Mouse (Mus musculus) heart, postnatal 4 days (tissue): ENCODE data around the gene Telo2. TPM values are rescaled to one million over a fixed set of nuclear protein-coding genes. Genes with fewer than 3 reads are reported as not detected.

Source experiments
- DNase-seq: peaks from one replicate; pipeline ENCODE4 v3.0.0; 2021
- total RNA-seq, 2 experiments: library from RNA; stranded (reverse); gene quantifications; 2 replicates each; pipeline ENCODE4 v1.2.3; 2021

Gene Telo2
- total RNA-seq, 2 experiments from 2014 or later = 16.4 to 17.5 TPM

DNA sequence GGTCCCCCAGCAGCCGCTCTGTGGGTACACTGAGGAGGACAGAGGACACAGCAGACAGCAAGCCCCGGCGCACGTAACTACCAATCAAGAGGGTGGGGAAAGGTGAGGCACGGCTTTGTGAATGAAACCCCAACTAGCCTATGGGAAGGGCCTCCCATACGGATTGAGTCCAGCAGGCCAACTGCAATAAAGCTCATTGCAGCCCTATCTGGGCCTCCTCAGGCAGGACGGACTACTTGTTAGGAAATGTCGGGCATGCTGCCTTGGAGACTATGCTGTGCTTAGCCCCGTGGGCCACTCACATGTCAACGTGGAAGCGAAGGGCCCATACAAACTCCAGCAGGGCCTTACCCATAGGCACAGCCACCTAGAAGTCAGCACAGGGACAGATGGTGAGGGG, 14.4 kb downstream of the Telo2 start:
- no peak for DNase-seq

DNA sequence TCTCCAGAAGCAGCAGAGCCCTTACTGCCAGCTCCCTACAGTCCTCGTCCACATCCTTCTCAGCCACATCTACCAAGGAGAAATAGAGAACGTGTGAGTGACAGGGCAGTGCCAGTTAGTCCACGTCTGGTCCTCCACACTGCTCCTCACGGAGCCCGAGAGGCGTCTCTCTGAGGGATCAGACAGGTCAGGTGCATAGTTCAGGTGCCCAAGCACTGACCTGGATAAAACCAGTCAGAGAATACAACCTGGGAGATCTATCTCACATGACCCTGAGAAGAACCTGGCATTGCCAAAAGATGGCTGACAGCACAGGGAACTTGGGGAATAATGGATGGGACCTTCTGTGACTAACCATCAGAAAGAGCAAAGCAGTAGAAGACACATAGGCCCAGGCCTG, 15.7 kb downstream of the Telo2 start:
- DNase-seq = no peak

GRCm38 (mm10) chr17:25096221-25096620, 19.5 kb downstream of the Telo2 start:
- DNase-seq = no peak

DNA sequence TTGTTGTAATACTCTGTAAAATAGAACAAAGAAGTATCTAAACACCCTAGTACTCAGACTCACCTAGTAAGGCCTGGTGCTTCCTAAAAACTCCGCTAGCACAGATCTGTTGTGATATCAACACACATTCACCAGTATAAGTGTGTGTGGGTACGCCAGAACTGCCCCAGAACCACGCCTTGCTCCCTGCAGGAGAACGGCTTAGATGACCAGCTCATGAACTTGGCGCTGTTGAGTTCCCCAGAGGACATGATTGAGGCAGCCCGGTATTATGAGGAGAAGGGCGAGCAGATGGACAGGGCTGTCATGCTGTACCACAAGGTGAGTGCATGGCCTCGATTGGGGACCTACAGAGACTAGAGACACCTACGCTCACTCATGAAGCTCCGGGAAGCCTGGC, 25.3 kb downstream of the Telo2 start:
- no peak for DNase-seq

DNA sequence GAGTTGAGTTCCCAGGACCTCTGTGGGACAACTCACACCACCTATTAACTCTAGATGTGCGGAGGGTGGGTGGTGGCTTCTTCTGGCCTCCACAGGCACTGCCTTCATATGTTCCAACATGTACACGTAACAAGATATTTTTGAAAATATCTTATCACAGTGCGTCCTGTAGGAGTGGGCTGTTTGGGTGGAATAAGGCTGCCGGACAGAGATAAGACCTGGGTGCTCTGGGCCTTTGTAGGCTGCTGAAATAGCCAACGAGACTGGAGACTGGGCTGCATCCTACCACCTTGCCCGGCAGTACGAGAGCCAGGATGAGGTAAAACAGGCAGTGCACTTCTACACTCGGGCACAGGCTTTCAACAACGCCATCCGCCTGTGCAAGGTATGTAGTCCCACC, 26.6 kb downstream of the Telo2 start:
- DNase-seq = no peak

DNA sequence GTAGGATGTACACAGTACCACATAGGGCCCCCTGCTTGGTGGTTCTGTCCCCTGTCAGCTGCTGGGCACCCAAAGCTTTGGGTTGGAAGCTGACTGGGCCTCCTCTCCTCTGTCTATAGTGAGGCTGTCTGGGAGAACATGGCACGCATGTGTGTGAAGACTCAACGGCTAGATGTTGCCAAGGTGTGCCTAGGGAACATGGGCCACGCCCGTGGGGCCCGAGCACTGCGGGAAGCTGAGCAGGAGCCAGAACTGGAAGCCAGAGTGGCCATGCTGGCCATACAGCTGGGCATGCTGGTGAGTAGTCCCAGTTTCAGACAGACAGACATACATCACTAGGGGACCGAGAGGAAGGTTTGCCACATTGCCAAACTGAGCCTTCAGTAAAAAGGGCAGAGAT, 29.0 kb downstream of the Telo2 start:
- no peak for DNase-seq

DNA sequence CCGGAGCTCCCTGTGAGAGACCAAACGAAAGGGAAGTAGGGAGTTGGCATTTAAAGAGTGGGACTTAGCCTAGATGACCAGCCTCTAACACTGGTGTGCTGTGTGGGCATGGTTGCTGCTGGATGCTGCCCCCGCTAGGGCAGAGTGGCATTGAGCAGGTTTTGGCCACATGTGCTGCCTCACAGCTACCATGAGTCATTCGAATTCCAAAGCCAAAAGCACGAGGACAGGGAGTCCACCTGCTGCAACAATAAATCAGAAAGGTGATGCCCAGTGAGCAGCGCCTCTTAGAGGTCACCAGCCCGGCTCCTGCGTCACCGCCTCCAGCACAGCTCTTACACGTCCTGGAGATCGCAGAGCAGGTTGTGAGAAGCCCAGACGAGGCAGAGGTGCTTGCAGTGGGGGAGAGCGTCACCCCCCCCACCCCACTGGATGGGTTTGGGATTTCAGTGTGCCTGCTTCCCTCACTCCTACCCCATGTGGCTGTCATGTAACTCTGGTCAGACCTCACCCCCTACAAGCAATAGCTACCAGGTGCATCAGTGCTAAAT, 30.9 kb downstream of the Telo2 start:
- DNase-seq = no peak

DNA sequence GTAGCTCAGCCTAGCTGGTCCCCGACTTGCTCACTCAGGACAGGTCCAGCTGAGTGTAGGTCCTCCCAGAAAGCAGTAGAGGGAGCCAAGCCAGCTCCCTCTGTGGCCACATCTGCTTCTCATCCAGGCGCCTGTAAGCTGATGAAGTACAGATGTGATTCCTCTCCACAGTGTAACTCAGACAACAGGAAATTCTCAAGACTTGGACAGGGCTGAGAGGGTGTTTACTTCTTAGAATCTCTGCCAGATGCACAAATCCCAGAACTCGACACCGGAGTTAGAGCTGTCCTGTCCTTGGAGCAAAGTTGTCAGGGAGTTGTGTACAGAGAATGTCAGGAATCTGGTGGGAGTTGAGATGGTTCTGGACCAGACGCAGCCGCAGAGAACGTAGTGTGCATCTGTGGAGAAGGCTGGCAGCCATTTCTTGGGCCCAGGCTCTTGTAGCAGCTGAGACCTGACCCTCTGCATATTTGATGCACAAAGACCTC, 32.3 kb downstream of the Telo2 start, which contains the start of gene Tmem204:
Gene Tmem204, minus strand, starts transcription at position 148 of the 488 bp plus-strand sequence.
- DNase-seq = peak; percentile 76

DNA sequence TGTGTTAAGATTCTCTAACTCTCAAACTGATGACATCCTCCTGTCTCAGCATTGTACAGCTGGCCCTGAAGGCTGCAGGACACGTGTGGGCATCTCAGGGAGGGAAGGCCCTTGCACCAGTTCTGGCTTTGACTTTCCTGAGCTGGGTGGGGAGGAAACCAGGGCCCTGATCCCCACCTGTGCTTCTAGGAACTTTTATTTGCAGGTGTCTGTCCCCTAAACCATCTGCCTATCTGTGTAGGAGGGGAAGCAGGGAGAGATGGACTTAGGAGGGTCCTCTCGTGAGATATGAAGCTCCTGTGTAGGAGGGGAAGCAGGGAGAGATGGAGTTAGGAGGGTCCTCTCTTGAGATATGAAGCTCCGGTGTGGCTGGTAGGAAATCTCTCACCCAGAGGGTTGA, 32.9 kb downstream of the Telo2 start:
- DNase-seq = no peak

DNA sequence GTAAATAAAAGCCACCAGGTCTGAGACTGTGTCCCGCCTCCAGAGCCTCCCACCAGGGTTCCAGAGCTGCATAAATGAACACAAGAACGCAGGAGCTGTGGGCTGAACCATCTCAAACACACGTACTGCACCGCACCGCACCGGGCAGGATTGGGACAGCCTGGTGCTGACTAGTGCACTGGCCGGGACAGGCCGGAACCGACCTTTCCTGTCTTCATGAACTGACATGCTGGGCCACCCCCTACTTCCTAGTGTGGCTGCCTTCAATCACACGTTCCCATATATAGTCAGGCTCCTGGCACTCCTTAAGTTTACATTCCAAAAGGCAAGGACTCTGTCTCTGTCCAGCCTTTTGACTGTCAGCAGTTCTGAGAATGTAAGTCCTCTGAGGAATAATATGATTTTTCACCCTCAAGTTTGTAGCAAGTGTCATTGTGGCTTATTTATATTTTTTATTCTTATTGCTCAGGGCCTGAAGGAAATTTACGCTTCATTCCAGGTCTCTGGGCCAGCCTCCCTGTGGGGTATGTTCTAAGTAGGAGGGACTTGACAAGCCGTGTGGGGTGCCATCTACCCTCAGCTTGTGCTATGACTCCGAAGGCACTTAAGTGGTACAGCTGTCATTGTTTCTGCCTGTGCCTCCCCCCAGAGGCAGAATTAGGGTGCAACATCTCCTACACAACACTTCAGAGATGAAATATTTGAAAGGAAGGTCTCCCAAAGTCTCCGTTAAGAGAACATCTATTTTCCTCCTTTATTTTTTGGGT, 33.5 kb downstream of the Telo2 start:
- DNase-seq = peak; percentile 53

DNA sequence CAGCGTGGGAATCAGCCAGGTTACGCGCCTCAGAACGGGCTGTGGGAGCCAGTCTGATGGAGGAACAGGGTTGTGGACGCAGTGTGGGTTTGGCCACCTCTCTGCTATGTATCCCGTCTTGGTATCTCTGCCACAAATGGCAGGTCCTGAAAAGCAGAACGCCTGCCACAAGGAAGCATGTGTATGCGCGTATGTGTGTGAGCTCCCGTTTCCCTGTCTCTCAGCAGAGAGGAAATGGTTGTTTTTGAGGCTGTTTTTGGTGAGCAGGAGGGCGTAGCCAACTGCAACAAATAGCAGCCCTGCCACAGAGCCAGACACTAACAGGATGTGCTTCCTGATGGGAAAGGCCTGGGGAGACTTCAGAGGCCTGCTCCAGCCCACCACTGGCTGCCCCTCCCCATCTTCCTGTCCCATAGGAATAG, 34.8 kb downstream of the Telo2 start:
- peak; percentile 65 for DNase-seq

DNA sequence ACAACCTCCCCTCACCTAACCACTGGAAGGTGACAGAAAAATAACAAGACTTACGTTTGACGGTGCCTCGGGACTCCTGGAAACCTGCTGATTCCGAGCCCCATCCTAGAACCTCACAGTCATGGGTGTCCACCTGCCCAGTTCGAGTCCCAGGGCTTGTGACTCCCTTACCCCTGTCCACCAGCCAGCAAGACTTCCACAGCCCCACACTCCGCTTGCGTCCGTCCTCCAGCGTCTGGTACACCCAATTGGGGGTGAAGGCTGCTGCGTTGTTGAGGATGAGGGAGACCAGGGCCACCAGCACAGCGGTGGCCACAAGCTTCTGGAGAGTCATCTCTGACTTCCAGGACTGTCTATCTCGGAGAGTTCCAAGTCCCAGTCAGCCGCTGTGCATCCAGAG, 35.6 kb downstream of the Telo2 start:
- no peak for DNase-seq

DNA sequence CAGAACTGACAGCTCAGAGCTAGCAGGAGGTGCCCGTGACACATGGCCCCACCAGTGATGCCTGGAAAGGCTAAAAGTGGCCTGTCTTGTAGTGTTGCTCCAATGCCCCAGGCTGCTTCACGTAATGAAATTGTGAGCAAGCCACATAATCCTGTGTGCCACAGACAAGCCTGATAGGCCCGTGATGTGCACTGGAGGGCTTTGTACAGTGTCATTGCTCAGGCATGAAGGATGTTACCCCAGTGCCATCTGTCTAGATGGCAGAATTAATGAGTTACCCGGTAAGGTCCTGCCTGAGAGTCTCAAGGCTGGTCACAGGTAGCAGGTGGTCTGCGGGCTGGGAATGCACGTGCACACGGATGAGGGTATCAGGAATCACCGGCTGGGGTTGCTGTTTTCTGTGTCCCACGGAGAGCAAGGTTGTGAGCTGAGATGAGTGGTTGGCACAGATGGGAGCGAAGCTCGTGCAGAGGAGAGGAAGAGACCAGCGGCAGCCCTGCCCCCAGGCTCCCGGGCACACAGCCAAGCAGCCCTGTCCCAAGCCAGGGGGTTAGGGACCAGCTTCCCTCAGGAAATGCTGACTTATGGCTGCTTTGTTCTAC, 37.9 kb downstream of the Telo2 start:
- peak; percentile 89 for DNase-seq

- no peak for DNase-seq
Measured at GRCm38 (mm10) chr17:25076906-25077305, 38.9 kb downstream of the Telo2 start.

GRCm38 (mm10) chr17:25068690-25069089, 47.1 kb downstream of the Telo2 start:
- DNase-seq = no peak

- peak; percentile 49 for DNase-seq
Measured at GRCm38 (mm10) chr17:25067442-25067851, 48.3 kb downstream of the Telo2 start.

- DNase-seq = no peak
Measured at GRCm38 (mm10) chr17:25066595-25066994, 49.2 kb downstream of the Telo2 start.

DNA sequence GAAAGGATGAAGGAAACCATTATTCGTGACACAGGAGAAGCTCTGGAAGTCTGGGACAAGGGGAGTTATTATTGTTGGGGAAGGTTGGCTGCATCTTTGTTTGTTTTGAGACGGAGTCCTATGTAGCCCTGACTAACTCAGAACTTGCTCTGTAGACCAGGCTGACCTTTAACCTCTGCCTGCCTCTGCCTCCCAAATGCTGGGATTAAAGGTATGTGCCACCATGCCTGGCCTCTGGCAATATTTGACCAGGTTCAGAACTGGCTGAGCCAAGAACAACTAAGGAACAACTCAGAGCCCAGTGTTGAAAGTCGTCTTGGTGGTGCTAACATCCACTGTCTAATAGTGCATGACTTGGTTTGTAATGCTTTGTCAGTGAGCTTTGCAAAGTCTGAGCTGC, 50.6 kb downstream of the Telo2 start:
- no peak for DNase-seq

DNA sequence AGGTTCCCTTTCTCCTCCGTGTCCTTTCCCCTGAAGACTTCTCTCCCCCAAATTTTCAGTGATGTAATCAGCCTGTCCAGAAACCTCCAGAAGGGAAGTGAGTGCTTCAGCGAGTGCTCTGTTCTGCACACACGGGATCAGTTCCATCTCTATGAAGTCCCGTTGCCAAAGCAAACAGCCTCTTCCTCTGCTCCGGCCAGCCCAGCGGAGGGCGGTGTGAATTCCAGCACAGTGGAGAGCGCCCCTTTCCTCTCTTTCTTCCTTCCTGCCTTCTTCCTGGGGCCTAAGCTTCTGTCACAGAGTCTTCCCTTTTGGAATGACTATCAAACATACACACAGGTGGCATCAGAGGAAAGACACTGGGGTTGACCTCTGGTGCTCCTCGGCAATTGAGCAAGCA, 51.4 kb downstream of the Telo2 start:
- peak; percentile 76 for DNase-seq

- peak; percentile 46 for DNase-seq
Measured at GRCm38 (mm10) chr17:25063872-25064271, 51.9 kb downstream of the Telo2 start.

DNA sequence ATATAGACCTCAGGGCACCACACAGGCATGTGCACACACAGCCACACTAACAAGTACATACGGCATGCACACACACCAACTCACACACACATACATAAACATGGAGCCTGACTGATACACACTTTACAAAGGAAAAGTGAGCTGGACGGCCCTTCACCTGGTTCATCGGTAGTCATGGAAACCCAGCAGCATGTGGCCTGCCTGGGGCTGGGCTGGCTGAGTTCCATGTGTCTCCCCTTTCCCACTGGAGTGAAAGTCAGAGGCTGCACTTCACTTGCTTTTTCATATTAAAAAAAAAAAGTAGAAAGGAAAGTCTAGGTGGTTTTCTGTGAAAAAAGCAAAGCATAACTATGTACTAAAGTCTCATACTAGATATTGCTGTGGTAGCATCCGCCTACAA, 52.5 kb downstream of the Telo2 start:
- no peak for DNase-seq

DNA sequence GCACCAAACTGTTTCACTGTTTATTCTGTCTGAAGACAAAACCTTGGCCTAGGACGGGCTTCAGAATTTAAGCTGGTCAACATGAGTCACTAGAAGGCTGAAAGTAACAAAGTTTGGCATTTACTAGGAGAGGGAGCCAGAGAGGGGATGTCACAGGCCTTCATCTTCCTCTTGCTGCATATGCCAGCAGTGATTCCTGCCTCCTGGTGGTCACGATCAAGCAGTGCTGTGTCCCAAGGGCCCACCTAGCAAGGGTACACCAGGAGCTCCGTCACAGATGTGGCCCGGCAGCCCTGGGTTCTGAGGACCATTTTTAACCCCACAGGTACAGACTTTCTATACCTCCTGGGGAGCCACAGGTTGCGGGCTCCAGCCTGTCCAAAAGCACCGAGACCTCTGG, 58.7 kb downstream of the Telo2 start:
- DNase-seq = no peak

DNA sequence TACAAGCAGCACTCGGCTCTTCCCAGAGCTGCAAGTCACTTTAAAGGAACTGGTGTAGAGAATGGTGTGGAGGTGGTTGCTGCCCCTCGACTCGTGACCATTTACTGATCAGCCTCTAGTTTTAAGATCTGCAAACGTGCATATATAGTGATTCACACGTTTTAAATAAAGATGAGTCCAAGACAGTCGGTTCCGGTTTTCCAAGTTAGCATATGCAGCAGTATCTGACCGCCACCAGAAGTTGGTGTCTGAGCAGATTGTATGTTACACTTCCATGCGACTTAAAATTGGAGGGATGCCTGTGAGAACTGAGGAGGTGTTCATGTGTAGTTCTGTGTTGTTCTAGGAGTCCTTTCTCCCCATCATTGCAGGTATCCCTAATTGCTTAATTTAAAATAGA, 62.5 kb downstream of the Telo2 start:
- no peak for DNase-seq
